Mouse (Mus musculus) Patski (cell line): ENCODE results near the gene 1700088E04Rik. TPM values are rescaled to one million over a fixed set of nuclear protein-coding genes. Genes with fewer than 3 reads are reported as not detected.

Experiments
- ATAC-seq: fragments of 100-300 bp; one replicate; pipeline ENCODE4 v1.8.0; 2021
- CTCF ChIA-PET: fragments of 350-600 bp; sonication (Branson Sonifier 250); formaldehyde crosslinking; loops from one replicate; lab custom pipeline; 2022; ENCODE audit warnings: inconsistent platforms; lab: Charles Lee
- POLR2A ChIA-PET: fragments of 350-600 bp; sonication (Branson Sonifier 250); formaldehyde crosslinking; loops from one replicate; lab custom pipeline; 2022; ENCODE audit warnings: antibody characterized with exemption, inconsistent platforms; lab: Charles Lee
- DNase-seq: peaks from one replicate; pipeline ENCODE4 v3.0.0-alpha.2; 2011; ENCODE audit warnings: low read depth, low spot score
- H3K27me3 ChIP-seq: fragments of 371-371 bp; one replicate; pipeline ENCODE4 v1.5.1; 2021
- CTCF ChIP-seq: fragments of 100-300 bp; IDR thresholded peaks from one replicate; pipeline ENCODE4 v1.5.1; 2021
- in situ Hi-C: fragments of 300-500 bp; cut with MboI; formaldehyde crosslinking; loops from 3 replicates; pipeline ENCODE4 v1.11.1; 2018; ENCODE audit warnings: low pct_unique_long_range_greater_than_20kb, mixed read lengths
- polyA plus RNA-seq: library from polyadenylated mRNA; unstranded; gene quantifications from one replicate; pipeline ENCODE4 v1.2.3, GENCODE M21; 2021

Gene 1700088E04Rik
- polyA plus RNA-seq, 1 experiment from 2014 or later, result 34.2 TPM

DNA sequence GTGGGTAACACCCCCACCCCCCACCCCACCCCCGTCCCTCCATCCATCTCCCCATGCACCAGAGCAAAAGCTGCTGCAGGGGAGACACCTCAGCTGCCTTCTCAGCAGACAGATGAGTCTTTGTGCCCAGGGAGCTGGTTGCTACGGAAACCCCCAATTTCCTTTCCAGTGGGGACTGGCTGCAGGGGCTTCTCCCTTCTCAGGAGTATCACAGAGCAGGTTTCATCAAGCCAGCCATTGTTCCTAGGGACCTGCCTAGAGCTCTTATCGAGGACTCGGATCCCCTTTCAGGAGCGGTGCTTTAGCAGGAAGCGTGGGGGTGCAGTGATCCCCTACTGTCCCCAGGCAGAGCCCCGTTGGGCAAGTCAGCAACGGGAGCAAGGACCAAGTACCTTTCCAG, 10.8 kb upstream of the 1700088E04Rik start:
- no peaks in the 10 kb centered on the region for H3K27me3 ChIP-seq
- no peak for TF ChIP-seq CTCF
- ChIA-PET CTCF (interaction anchor here (1.0 kb wide), 1 partner anchor 26 kb away, joined by 4 read pairs; no protein-coding TSS in a partner anchor), POLR2A (interaction anchor here (0.5 kb wide), 1 partner anchor 9 kb away, joined by 3 read pairs; no protein-coding TSS in a partner anchor)
- ATAC-seq (no peak), DNase-seq (no peak)
- in situ Hi-C loops, result no loop called here

DNA sequence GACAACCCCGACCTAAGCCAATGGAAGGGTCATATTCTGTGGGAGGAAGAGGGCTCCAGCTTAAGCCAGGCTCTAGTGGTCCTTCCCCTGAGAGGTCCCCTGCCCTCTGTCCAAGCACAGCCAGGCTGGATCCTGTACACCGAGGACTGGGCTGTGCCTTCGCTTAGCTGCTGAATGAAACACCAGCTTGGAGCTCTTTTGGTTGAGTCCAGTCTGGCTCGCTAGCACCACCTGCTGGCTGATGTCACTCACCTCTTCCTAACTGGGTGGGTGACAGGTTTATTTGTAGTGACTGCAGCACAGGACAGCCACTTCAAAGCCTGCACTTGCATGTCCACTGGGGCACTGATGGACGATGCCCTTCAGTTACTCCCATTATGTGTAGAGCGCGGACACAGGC, 7.5 kb upstream of the 1700088E04Rik start:
- in situ Hi-C loops, result no loop called here
- ATAC-seq (no peak), DNase-seq (no peak)
- ChIA-PET POLR2A (no interaction called here), CTCF (interaction anchor here (0.8 to 3.3 kb wide), 11 partner anchors 9 to 114 kb away, joined by 3 to 14 read pairs (median 4); partner anchors contain the start of gene Polr2f)
- no peak for TF ChIP-seq CTCF
- H3K27me3 ChIP-seq, result no peaks in the 10 kb centered on the region

DNA sequence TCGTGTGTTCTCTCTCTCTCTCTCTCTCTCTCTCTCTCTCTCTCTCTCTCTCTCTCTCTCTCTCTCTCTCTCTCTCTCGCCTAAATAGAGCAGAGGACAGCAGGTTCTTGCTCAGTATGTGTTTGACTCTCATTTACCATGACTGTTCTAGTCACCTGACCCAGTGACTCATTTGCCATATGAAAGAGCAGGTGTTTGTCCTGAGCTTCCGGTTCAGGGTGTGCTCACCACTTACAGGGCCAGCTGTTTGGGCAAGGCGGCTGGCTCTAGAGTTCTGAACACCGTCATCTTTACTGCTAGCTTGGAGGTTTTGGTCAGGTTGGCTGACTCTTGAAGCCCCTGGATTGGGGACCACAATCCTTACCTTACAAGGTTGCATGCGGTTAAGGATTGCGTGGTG, 4.5 kb upstream of the 1700088E04Rik start:
- in situ Hi-C loops, result no loop called here
- ATAC-seq, result no peak
- DNase-seq, result no peak
- TF ChIP-seq CTCF, result no peak
- H3K27me3 ChIP-seq, result no peaks in the 10 kb centered on the region
- ChIA-PET CTCF (no interaction called here), POLR2A (no interaction called here)

DNA sequence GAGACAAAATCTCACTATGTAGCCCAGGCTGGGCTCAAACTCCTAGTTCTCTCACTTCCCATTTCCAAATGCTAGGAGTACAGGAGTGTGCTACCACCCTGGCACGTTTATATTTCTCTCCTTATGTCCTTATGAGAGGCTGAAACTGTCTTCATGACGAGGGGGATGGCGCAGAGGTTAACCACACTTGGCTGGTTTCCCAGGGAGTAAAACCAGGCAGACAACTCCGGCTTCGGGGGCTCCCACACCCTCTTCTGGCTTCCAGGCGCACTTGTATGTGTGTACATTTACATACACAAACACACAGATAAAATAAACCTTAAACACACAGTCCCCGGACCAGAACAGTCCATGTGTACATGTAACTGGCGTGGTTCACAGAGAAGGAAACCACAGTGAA, 3.0 kb upstream of the 1700088E04Rik start:
- DNase-seq (no peak), ATAC-seq (no peak)
- ChIA-PET POLR2A (no interaction called here), CTCF (no interaction called here)
- no peaks in the 10 kb centered on the region for H3K27me3 ChIP-seq
- TF ChIP-seq CTCF, result no peak
- in situ Hi-C loops, result no loop called here

DNA sequence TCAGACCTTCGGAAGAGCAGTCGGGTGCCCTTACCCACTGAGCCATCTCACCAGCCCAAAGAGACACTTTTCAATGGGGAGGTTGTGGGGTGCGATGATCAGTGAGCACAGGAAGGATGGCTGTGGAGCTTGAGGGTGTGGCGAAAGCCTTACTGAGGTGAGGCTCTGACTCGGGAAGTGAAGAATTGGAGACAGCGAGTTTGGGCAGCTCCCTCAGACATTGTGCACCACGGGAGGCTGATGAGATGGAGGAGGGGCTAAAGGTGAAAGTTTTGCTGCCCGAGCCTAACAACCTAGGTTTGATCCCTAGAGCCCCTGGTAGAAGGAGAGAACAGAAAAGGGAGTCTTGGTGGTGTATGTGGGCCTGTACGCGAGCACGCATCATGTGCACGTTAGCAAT, 2.3 kb upstream of the 1700088E04Rik start:
- in situ Hi-C loops, result no loop called here
- DNase-seq (no peak), ATAC-seq (no peak)
- no peak for TF ChIP-seq CTCF
- CTCF ChIA-PET, result no interaction called here
- POLR2A ChIA-PET, result interaction anchor here (0.7 kb wide), 1 partner anchor 9 kb away, joined by 3 read pairs; no protein-coding TSS in a partner anchor
- no peaks in the 10 kb centered on the region for H3K27me3 ChIP-seq

DNA sequence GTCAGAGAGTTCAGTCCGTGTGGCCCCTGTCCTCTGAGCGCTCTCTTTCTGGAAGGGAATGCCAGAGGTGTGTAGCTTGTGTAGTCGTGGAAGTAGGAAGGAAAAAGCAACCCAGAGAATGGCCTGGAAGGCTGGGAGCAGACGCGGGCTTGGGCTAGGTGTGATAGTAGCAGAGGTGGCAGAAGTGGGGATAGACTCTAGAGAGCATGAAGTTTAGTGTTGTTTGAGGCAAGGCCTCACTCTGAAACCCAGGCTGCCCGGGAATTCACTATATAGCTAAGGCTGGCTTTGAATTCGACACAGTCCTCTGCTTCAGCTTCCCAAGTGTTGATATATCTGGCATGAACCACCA, 489 bp upstream of the 1700088E04Rik start:
- DNase-seq (no peak), ATAC-seq (no peak)
- ChIA-PET POLR2A (interaction anchor here (0.6 to 1.3 kb wide), 3 partner anchors 9 to 1388 kb away, joined by 3 to 4 read pairs (median 3); no protein-coding TSS in a partner anchor), CTCF (interaction anchor here (1.1 to 3.2 kb wide), 2 partner anchors 13 to 15 kb away, joined by 3 to 17 read pairs; no protein-coding TSS in a partner anchor)
- in situ Hi-C loops, result no loop called here
- no peaks in the 10 kb centered on the region for H3K27me3 ChIP-seq
- TF ChIP-seq CTCF, result no peak

DNA sequence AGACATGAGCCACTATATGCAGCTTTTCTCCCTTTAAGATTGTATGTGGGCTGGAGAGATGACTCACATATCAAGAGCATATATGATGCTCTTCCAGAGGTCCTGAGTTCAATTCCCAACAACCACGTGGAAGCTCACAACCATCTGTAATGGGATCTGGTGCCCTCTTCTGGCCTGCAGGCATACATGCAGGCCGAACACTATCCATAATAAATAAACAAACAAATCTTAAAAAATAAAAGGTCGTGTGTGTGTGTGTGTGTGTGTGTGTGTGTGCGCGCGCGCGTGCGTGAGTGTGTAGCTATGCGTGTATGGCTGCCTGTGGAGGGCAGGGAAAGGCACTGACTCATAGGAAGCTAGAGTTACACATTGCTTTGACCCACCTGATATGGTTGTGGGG, 1.4 kb downstream of the 1700088E04Rik start:
- in situ Hi-C loops, result no loop called here
- TF ChIP-seq CTCF, result no peak
- ATAC-seq (no peak), DNase-seq (no peak)
- CTCF ChIA-PET, result interaction anchor here (1.1 to 3.2 kb wide), 5 partner anchors 9 to 40 kb away, joined by 3 to 17 read pairs (median 3); no protein-coding TSS in a partner anchor
- no peaks in the 10 kb centered on the region for H3K27me3 ChIP-seq
- POLR2A ChIA-PET, result interaction anchor here (0.7 to 1.5 kb wide), 2 partner anchors 9 to 226 kb away, joined by 3 to 7 read pairs; partner anchors contain the start of gene Pdxp

DNA sequence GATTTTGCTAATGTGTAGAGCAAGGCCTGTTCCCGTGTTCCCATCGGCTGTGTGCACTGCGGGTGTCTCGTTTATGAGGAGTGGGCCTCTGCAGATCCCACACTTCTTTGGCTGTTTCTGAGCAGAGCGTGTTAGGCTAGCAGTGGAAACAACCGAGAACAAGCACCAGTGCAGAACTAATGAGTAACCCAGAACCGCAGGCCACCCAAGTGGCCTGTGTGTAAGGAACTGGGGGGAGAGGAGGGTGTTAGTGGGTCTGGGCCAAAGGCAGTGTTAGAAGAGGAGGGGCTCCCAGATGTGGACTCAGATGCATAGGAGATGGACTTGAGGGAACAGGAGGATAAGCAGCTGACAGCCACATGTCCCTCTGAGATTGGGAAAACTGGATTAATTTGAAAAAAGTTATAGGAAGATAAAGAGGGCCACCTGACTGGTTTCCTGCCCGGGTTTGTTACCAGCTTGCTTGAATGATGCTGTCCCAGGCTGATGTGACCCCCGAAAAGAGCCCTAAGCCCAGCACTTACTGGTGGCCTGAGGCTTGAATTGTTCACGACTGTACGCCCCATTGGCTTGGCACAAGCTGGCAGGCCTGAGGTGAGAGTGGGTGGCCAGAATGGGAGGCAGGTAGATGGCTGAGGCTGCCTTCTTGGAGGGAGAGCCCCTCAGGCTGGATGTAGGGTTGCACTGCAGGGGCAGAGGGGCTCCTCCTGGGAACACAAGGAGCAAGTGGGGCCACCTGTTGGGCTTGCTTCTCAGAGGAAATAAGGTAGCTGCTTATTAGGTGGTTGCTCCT, 5.1 kb downstream of the 1700088E04Rik start:
- H3K27me3 ChIP-seq, result no peaks in the 10 kb centered on the region
- ChIA-PET POLR2A (interaction anchor here (1.2 kb wide), 1 partner anchor 10 kb away, joined by 4 read pairs; no protein-coding TSS in a partner anchor), CTCF (interaction anchor here (1.4 to 1.8 kb wide), 2 partner anchors 9 to 42 kb away, joined by 4 read pairs; no protein-coding TSS in a partner anchor)
- in situ Hi-C loops, result no loop called here
- TF ChIP-seq CTCF, result no peak
- DNase-seq (no peak), ATAC-seq (no peak)

DNA sequence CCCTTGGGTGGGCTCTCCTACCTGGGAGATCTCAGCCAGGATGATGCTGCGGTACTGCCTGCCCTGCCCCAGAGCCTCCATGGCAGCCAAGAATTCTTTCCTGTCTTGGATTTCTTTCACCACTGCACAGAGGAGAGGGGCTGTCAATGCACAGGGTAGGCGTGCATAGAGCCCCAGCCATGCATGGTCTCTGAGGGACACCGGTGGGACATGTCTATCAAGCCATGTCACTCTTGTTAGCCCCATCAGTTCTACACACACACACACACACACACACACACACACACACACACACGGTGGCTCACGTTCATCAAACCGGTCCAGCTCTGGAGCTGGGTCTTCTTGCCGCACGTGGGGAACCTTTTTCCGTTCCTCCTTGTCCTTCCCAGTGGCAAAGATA, 5.7 kb downstream of the 1700088E04Rik start:
- in situ Hi-C loops, result no loop called here
- CTCF ChIA-PET, result interaction anchor here (1.8 kb wide), 1 partner anchor 41 kb away, joined by 4 read pairs; no protein-coding TSS in a partner anchor
- ATAC-seq (no peak), DNase-seq (no peak)
- no peaks in the 10 kb centered on the region for H3K27me3 ChIP-seq
- POLR2A ChIA-PET, result no interaction called here
- TF ChIP-seq CTCF, result no peak

DNA sequence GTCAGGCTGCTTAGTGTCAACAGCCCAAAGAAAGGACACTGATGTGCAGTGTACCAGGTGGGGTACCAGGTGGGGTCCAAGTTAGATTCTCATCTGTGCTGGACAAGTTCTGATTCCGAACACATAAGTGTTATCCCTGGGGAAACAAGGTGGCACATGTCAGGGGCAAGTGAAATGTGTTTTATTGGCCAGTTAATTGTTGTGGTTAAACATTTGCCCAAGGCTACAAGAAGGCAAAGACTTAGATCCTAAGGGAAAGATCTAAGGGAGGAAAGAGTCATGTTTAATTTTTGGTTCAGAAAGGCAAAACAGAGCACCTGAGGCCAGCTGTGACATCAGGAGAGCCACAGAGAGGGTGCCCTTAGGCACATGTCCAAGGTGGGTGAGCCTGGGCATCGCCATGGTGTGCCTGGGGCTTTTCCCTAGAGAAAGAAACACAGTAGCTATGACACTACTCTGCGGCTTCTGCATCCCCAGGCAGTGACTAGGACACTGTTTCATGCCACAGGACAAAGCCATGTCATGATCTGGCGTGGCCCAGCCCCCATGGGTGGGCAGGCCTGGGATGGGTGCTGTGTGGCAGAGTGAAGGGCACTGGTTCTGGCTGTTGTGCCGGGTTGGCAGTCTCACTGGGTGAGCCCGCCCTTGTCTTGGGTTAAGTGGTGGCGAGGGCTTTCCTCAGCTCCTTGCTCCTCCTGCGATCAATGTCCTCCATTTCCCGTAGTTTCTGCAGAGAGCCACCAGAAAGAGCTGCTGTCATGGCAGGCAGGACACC, 6.4 kb downstream of the 1700088E04Rik start:
- no peak for TF ChIP-seq CTCF
- CTCF ChIA-PET, result interaction anchor here (1.8 kb wide), 1 partner anchor 40 kb away, joined by 4 read pairs; no protein-coding TSS in a partner anchor
- H3K27me3 ChIP-seq, result no peaks in the 10 kb centered on the region
- in situ Hi-C loops, result no loop called here
- POLR2A ChIA-PET, result no interaction called here
- ATAC-seq, result no peak
- no peak for DNase-seq
